Mouse (Mus musculus): ENCODE measurements around the gene Lpp. TPM values are rescaled to one million over a fixed set of nuclear protein-coding genes. Genes with fewer than 3 reads are reported as not detected.

Lpp gene
- polyA plus RNA-seq, 1 experiment from 2014 or later = 13.3 TPM

DNA sequence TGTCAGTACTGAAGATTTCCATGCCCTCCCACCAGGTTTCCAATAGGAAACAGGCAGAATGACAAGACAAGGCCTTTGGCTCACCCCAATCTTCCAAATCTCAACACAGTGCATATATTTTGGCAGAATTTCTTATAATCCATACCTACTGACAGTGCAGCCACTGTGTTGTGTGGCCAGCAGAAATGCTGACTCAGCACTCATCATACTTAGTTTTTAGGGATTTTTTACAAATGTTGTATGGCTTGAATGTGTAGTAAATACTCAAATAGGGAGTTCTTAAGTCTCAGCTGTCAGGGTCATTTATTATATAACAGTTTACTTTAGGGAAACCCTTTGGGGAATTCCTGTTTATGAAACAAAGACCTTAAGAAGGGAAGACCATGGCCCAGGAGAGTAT is 202.2 kb downstream of the Lpp start:
- Histone ChIP-seq H3K9ac (no peak overlapping the region), H3K9me3 (no peaks in the 10 kb centered on the region), H3K36me3 (no peaks in the 10 kb centered on the region), H3K27ac (replicated peaks) (no peak overlapping the region), H3K4me2 (no peak overlapping the region), H3K27me3 (no peaks in the 10 kb centered on the region), H3K4me1 (replicated peaks) (no peaks in the 10 kb centered on the region; the same call in 1 of the 2 replicates), H3K4me3 (no peak overlapping the region)
- ATAC-seq (ENCODE audit: low read depth) = no peak

DNA sequence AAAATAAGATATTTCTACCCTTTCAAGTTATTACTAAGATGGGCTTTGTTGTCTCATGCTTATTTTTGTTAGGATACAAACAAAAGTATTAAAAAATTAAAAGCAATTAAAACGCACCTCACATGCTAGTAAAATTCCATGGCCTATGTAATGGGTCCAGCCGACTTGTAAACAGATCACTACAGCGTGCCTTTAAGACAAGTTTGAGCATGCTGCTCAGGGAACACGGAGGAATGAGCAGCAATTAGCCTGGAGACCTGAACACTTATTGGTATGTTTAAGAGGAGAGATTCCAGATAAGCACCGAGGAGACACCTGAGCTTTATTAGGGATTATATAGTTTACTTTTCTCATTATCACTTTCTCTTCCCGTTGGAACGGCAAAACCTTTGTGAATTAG is 205.3 kb downstream of the Lpp start:
- Histone ChIP-seq H3K9me3 (no peaks in the 10 kb centered on the region), H3K27me3 (no peaks in the 10 kb centered on the region), H3K27ac (replicated peaks) (no peak overlapping the region), H3K4me1 (replicated peaks) (no peaks in the 10 kb centered on the region; the same call in 1 of the 2 replicates), H3K4me2 (no peak overlapping the region), H3K9ac (no peak overlapping the region), H3K4me3 (no peak overlapping the region), H3K36me3 (no peaks in the 10 kb centered on the region)
- no peak for ATAC-seq (ENCODE audit: low read depth)
- WGBS = 85% methylated on average over 7 of the region's 7 CpGs

DNA sequence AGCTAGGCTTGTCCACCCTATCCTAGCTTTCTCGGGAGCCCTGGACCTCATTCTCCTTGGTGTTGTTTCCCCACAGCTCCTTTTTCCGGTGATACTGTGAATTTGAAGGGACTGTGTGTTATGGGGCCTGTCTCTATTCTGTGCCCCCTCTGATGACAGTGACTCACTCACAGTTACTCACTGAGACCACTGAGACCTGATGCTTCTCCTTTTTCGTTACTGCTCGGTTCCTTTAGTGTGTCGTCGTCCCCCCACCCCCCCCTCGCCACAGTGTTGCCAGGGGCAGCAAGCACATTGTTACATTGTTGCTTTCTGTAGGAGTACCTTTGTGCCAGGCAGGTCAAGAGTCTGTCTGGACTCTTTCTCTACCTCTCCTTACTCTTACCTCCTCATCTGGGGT is 206.5 kb downstream of the Lpp start:
- H3K4me1 ChIP-seq (replicated peaks) = no peaks in the 10 kb centered on the region; the same call in 1 of the 2 replicates
- no peak overlapping the region for H3K4me3 ChIP-seq
- H3K9ac ChIP-seq = no peak overlapping the region
- no peak overlapping the region for H3K4me2 ChIP-seq
- H3K27ac ChIP-seq (replicated peaks) = no peak overlapping the region
- no peaks in the 10 kb centered on the region for H3K9me3 ChIP-seq
- no peaks in the 10 kb centered on the region for H3K36me3 ChIP-seq
- no peaks in the 10 kb centered on the region for H3K27me3 ChIP-seq
- ATAC-seq (ENCODE audit: low read depth) = no peak
- WGBS = 74% methylated on average over 7 of the region's 7 CpGs

DNA sequence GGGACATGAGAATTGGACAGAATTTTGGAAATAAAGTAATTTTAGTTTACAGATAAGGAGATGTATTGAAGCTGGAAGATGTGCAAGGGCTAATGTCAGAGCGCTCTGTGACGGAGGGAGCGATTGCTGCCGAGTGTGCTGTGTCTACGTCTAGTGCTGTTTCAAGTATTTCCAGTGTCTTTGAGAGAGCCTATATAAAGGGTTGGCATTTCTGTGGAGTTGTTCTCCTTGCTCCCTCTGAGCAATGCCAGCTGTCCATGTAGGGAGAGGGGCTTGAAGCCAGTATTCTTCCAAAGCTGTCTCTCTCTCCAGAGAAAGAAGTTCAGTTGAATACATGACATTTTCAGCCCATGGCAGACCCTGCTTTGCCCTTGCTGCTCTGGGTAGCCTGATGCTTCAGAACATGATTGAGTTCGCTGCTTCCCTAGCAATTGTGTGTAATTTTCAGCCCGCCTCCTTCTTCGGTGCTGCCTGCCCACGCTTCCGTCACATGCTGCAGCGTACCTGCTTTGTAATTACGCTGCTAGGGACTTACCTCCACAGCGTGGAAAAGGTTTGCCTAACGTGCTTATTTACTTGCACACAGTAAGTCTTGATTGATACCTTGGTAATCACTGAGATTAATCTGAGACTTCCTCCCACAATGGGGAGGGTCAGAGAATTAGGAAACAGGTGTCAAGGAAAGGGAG is 207.1 kb downstream of the Lpp start:
- Histone ChIP-seq H3K27me3 (no peaks in the 10 kb centered on the region), H3K9me3 (no peaks in the 10 kb centered on the region), H3K9ac (no peak overlapping the region), H3K4me2 (no peak overlapping the region), H3K36me3 (no peaks in the 10 kb centered on the region), H3K4me3 (no peak overlapping the region), H3K27ac (replicated peaks) (no peak overlapping the region), H3K4me1 (replicated peaks) (no peaks in the 10 kb centered on the region; the same call in 1 of the 2 replicates)
- 89% methylated on average over 14 of the region's 14 CpGs for WGBS
- ATAC-seq (ENCODE audit: low read depth) = no peak

DNA sequence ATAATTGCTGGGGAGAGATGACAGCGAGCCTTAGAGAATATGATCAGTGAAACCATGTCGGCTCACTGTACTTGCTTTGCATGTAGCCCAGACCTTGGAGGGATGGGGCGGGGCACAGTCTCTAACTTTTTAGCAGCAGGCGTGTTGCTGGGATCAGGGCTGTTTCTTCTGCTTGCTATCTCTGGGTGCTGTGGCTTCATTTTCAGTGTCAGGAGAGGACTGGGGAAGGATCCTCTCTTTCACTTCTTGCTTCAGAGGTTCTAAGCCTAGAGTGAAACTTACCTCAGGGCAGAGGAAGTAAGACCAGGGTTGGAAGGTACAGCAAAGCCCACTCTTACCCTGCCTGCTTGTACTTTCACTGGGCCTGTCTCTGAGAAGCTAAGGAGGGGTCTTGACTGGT is 210.0 kb downstream of the Lpp start:
- Histone ChIP-seq H3K9ac (no peak overlapping the region), H3K4me2 (no peak overlapping the region), H3K9me3 (no peaks in the 10 kb centered on the region), H3K27ac (replicated peaks) (no peak overlapping the region), H3K36me3 (no peaks in the 10 kb centered on the region), H3K4me3 (no peak overlapping the region), H3K27me3 (no peaks in the 10 kb centered on the region), H3K4me1 (replicated peaks) (peaks cover 13% of the 10 kb centered on the region; the same call in 1 of the 2 replicates)
- 90% methylated on average over 4 of the region's 4 CpGs for WGBS
- no peak for ATAC-seq (ENCODE audit: low read depth)

DNA sequence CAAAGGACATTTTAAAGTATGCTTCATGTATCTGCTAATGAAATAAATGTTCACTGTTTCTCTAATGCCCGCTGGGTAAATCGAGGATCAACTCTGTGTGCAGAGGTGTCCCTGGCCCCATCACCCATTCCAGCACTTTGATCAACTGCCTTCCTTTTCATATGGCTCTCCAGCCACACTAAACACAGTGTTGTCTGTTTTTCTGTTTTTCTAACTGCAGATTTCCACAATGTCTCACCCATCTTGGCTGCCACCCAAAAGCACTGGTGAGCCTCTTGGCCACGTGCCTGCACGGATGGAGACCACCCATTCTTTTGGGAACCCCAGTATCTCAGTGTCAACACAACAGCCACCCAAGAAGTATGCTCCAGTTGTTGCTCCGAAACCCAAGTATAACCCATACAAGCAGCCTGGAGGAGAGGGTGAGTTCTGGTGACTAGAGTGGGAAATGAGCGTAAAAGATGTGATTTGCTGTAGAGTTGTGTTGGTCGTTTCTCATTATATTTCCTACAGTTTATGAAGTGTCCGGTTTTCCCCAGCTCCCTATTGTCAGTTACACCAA is 214.7 kb downstream of the Lpp start:
- Histone ChIP-seq H3K9me3 (no peaks in the 10 kb centered on the region), H3K4me3 (no peak overlapping the region), H3K36me3 (no peaks in the 10 kb centered on the region), H3K9ac (no peak overlapping the region), H3K27me3 (no peaks in the 10 kb centered on the region), H3K4me1 (replicated peaks) (peaks cover 13% of the 10 kb centered on the region; the same call in 1 of the 2 replicates), H3K4me2 (no peak overlapping the region), H3K27ac (replicated peaks) (no peak overlapping the region)
- 0 out of 2 replicates have a peak, but pooled peaks have one; percentile 23 for ATAC-seq (ENCODE audit: low read depth)
- 72% methylated on average over 8 of the region's 8 CpGs for WGBS

DNA sequence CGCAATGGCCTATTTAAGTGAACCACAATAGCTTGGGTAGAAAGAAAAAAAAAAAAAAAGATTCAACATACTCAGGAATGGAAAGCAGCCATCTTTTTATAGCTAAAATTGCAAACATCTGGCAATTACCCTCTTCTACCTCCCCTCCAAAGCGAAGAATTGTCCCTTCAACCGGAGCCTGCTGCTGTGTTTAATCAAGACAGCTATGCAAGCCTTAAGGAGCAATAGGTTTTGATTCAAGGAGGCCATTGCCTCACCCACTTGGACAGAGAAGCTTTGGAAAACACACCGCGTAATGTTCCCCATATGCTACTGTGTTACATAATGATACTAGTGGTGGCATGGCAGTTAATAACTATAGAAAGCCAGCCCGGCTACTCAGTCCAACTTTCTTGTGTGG is 226.2 kb downstream of the Lpp start:
- Histone ChIP-seq H3K4me1 (replicated peaks) (peaks cover 5% of the 10 kb centered on the region), H3K27ac (replicated peaks) (no peak overlapping the region), H3K4me2 (no peak overlapping the region), H3K4me3 (no peak overlapping the region), H3K9ac (no peak overlapping the region), H3K27me3 (no peaks in the 10 kb centered on the region), H3K9me3 (no peaks in the 10 kb centered on the region), H3K36me3 (no peaks in the 10 kb centered on the region)
- ATAC-seq (ENCODE audit: low read depth) = no peak
- WGBS = 83% methylated on average over 6 of the region's 6 CpGs

DNA sequence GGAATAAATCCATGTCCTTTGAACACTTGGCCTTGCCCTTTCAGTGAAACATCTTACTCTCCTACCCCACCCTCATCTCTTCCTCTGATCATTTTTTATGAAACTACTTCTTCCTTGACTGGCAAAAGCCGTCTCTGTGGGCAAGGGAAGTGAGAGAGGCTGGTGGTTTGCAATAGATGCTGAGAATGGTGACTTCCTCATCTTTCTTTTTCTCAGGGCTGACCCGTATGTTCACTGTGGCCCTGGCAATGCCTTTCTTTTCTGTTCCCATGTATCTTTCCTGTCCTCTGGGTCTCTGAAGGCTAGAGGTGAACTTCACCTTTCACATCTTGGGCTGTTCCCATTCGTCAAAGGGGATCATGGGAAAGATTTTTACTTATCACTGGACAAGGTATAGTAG is 226.7 kb downstream of the Lpp start:
- WGBS = 84% methylated on average over 3 of the region's 3 CpGs
- no peaks in the 10 kb centered on the region for H3K36me3 ChIP-seq
- H3K9ac ChIP-seq = no peak overlapping the region
- no peak overlapping the region for H3K4me3 ChIP-seq
- peaks cover 10% of the 10 kb centered on the region for H3K4me1 ChIP-seq (replicated peaks)
- H3K27ac ChIP-seq (replicated peaks) = no peak overlapping the region
- no peak for ATAC-seq (ENCODE audit: low read depth)
- H3K27me3 ChIP-seq = no peaks in the 10 kb centered on the region
- no peak overlapping the region for H3K4me2 ChIP-seq
- no peaks in the 10 kb centered on the region for H3K9me3 ChIP-seq

DNA sequence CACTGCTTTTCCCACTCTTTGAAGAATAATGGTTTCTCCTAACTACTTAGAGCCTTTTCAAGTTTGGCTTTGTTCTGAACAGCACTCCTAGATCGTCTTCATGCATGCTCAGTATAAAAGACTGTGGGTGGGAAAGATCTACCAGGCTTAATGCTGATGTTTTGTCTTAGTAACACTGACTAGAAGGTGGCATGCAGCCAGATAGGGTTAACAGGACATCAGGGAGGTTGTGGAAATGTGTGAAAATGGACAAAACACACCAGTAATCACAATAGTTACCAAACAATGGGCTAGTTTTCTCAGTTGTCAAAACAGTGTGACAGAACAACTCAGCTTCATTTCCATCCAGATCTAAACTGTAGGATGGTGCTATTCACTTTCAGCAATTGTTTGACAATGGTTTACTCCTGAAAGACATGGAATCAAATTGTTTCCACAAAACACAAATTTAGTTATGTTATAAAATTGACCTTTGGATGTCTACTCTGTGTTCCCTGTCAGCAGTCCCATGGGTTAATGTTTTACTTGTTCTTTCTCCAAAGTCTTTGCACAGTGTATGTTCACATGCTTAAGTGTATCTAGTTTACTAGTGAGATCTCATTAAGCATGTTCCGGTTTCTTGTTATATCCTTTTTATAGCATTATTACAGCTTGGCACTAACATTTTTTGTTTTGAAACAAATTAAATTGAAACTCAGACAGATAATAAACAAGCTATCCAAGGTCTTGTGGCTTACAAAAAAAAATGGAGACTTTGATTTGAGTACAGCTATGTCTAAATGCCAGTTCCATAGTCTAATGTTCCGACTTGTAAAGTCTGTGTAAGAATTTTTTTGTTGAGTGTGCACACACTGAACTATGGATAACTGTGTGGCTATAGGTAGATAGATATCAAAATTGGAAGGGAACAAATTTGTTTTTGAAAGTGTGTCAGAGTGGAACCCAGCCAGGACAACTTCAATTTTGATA is 229.2 kb downstream of the Lpp start:
- no peaks in the 10 kb centered on the region for H3K36me3 ChIP-seq
- WGBS = 64% methylated on average over 3 of the region's 3 CpGs
- ATAC-seq (ENCODE audit: low read depth) = no peak

DNA sequence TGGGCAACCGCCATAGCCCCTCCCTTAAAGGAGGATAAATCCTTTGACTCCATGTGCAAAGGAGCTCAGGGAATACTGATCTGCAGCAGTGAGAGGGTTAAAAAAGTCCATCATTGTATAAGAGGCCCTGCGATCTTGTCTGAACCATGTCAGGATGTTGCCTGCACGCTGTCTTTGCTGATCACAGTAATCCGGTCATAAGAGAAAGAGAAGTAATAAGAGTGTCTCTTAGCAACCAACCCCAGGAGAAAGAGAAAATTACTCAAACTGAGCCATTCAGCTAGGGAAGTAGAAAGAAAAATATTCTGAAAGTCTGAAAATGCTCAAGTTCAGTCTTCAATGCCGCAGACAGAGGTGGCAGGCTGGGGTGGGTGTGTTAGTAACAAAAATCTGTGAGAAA is 231.0 kb downstream of the Lpp start:
- Histone ChIP-seq H3K4me3 (no peak overlapping the region), H3K4me2 (no peak overlapping the region), H3K27ac (replicated peaks) (no peak overlapping the region), H3K4me1 (replicated peaks) (peaks cover 10% of the 10 kb centered on the region), H3K36me3 (no peaks in the 10 kb centered on the region), H3K9me3 (no peaks in the 10 kb centered on the region), H3K9ac (no peak overlapping the region), H3K27me3 (no peaks in the 10 kb centered on the region)
- peak; percentile 19; the same call in 1 of the 2 replicates for ATAC-seq (ENCODE audit: low read depth)
- 37% methylated on average over 5 of the region's 5 CpGs for WGBS

More for the DNA sequence above, 229.2 kb downstream of the Lpp start:
- H3K27ac ChIP-seq (replicated peaks) = no peak overlapping the region
- H3K27me3 ChIP-seq = no peaks in the 10 kb centered on the region
- H3K4me3 ChIP-seq = no peak overlapping the region
- H3K9ac ChIP-seq = no peak overlapping the region
- peaks cover 10% of the 10 kb centered on the region for H3K4me1 ChIP-seq (replicated peaks)
- H3K9me3 ChIP-seq = no peaks in the 10 kb centered on the region
- no peak overlapping the region for H3K4me2 ChIP-seq

DNA sequence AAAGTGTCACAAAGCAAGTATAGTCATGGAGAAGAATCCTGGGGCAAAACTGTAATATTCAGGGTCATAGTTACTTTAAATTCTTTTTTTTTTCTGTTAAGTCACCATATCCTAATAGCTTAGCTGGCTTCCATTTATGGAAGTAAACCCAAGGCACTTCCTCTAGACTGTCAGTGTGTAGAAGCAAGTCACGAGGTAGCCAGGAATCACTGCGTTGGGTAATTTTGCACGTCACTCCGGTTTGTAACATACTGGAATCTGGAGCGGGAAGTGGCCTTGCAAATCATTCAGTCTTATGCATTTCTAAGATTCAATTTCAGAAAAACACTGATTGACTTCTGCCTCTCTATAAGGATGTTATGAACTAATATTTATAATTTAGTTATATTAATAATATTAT is 232.3 kb downstream of the Lpp start:
- WGBS = 89% methylated on average over 5 of the region's 5 CpGs
- Histone ChIP-seq H3K4me3 (no peak overlapping the region), H3K27ac (replicated peaks) (no peak overlapping the region), H3K4me2 (no peak overlapping the region), H3K9ac (no peak overlapping the region), H3K27me3 (no peaks in the 10 kb centered on the region), H3K4me1 (replicated peaks) (peaks cover 10% of the 10 kb centered on the region), H3K36me3 (no peaks in the 10 kb centered on the region), H3K9me3 (no peaks in the 10 kb centered on the region)
- no peak for ATAC-seq (ENCODE audit: low read depth)

DNA sequence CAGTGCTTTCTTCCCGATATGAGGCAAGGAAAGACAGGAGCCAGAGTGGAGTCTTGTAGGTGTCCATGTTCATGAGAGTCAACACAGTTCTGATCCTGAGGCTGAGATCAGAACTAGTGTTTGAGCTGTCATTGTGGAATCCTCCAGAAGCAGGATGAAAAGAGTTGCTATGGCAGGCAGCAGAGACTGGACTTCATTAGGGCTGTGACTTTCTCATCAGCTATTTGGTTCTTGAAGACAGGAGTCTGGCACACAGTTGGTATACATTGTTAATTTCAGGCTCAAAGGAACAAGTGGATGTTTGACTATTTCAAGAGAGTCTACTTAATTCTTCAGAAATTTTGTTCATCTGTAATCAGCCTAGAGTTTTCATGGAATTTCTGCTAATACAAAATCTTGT is 235.5 kb downstream of the Lpp start:
- no peak overlapping the region for H3K27ac ChIP-seq (replicated peaks)
- H3K4me1 ChIP-seq (replicated peaks) = peaks cover 10% of the 10 kb centered on the region
- H3K27me3 ChIP-seq = no peaks in the 10 kb centered on the region
- no peaks in the 10 kb centered on the region for H3K36me3 ChIP-seq
- ATAC-seq (ENCODE audit: low read depth) = no peak
- H3K9me3 ChIP-seq = no peaks in the 10 kb centered on the region
- no peak overlapping the region for H3K4me3 ChIP-seq
- 94% methylated on average over 1 of the region's 1 CpGs for WGBS
- H3K4me2 ChIP-seq = no peak overlapping the region
- no peak overlapping the region for H3K9ac ChIP-seq

All from neural tube, embryonic 13.5 days (tissue).